Mouse (Mus musculus) midbrain, embryonic 16.5 days (tissue): ENCODE data around the gene Itgb3bp. TPM values are rescaled to one million over a fixed set of nuclear protein-coding genes. Genes with fewer than 3 reads are reported as not detected.

Experiments used
- ATAC-seq: fragments of 200-750 bp; cut with Nextera tagmentation; 2 replicates; pipeline ENCODE4 v1.8.0; 2017; ENCODE audit warnings: moderate TSS enrichment
- H3K27ac ChIP-seq: fragments of 300-500 bp; sonication (generic); 2 replicates; pipeline ENCODE4 v1.5.1; 2014; ENCODE audit warnings: mild to moderate bottlenecking, low read length, mixed read lengths
- H3K27me3 ChIP-seq: fragments of 300-500 bp; sonication (generic); 2 replicates; pipeline ENCODE4 v1.6.1; 2014; ENCODE audit warnings: low read depth, low read length, mixed read lengths; ENCODE audit not compliant: control insufficient read depth, insufficient read depth
- H3K36me3 ChIP-seq: fragments of 300-500 bp; sonication (generic); 2 replicates; pipeline ENCODE4 v1.6.1; 2014; ENCODE audit warnings: mild to moderate bottlenecking, low read length, moderate library complexity, mixed read lengths; ENCODE audit not compliant: control insufficient read depth, insufficient read depth
- H3K4me1 ChIP-seq: fragments of 300-500 bp; sonication (generic); 2 replicates; pipeline ENCODE4 v1.6.1; 2014; ENCODE audit warnings: mild to moderate bottlenecking, low read length, mixed read lengths; ENCODE audit not compliant: control insufficient read depth, insufficient read depth
- H3K4me2 ChIP-seq: fragments of 300-500 bp; sonication (generic); 2 replicates; pipeline ENCODE4 v1.6.1; 2014; ENCODE audit warnings: mild to moderate bottlenecking, low read length, mixed read lengths
- H3K4me3 ChIP-seq: fragments of 300-500 bp; sonication (generic); 2 replicates; pipeline ENCODE4 v1.5.1; 2014; ENCODE audit warnings: low read depth, mild to moderate bottlenecking, low read length, moderate library complexity, mixed read lengths
- H3K9ac ChIP-seq: fragments of 300-500 bp; sonication (generic); 2 replicates; pipeline ENCODE4 v1.6.1; 2014; ENCODE audit warnings: low read depth, low read length, mixed read lengths
- H3K9me3 ChIP-seq: fragments of 300-500 bp; sonication (generic); replicated peaks from 2 replicates; pipeline ENCODE4 v1.6.1; 2014; ENCODE audit warnings: mild to moderate bottlenecking, low read length, mixed read lengths; ENCODE audit not compliant: control insufficient read depth, poor library complexity, severe bottlenecking
- WGBS: fragments of 180-500 bp; shearing (Covaris S2); extraction: QIAGEN DNeasy Blood & Tissue Kit; methylation state at CpG from one replicate; pipeline ENCODE4 v1.1.7; 2014; 5-methylcytosine and 5-hydroxymethylcytosine counted together
- polyA plus RNA-seq: library from polyadenylated mRNA; unstranded; fragments of >200 nt; fragmentation: Nextera tagmentation; extraction: Ambion mirVana; gene quantifications from 2 replicates; pipeline ENCODE4 v1.2.1, GENCODE M21; 2015

Itgb3bp gene
- polyA plus RNA-seq, 1 experiment from 2014 or later, result 12.4 TPM

- Histone ChIP-seq H3K27me3 (no peaks in the 10 kb centered on the region), H3K9ac (no peak overlapping the region), H3K4me1 (no peaks in the 10 kb centered on the region), H3K27ac (no peak overlapping the region), H3K9me3 (no peaks in the 10 kb centered on the region), H3K36me3 (peaks cover 20% of the 10 kb centered on the region), H3K4me3 (no peak overlapping the region), H3K4me2 (no peak overlapping the region)
- WGBS, result 94% methylated on average over 4 of the region's 4 CpGs
- no peak for ATAC-seq
Observed at GRCm38 (mm10) chr4:99724331-99724730, 205.3 kb downstream of the Itgb3bp start.

- H3K36me3 ChIP-seq, result no peaks in the 10 kb centered on the region
Observed at GRCm38 (mm10) chr4:99717905-99718304, 211.7 kb downstream of the Itgb3bp start.

DNA sequence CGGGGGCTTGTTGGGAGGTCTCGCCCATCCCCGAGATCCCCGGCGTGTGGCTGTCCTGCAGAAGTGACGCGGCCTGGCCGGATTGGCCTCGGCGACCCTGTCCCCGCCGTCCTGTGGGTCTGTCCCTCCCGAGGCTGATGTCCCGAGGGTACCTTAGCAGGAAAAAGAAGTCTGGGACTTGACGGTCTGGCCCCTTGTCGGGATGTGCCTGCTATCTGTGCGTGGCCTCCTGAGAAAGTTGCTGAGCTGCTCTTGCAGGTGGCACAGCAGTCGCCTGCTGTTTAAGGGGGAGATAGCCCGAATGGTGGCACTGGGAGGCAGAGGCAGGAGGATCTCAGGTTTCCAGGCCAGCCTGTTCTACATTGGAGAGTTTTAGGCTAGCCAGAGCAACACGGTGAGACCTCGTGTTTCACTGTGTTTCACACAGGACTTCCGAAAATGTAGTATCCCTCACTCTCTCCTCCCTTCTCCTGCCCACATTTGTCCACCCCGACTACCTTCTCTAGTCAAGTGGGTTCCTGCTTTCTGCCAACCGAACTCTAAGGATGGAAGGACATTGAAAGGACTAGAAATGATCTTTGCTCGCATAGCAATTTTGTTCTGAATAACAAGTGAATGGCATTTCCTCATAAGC lies 213.7 kb downstream of the Itgb3bp start:
- Histone ChIP-seq H3K36me3 (no peaks in the 10 kb centered on the region), H3K27me3 (no peaks in the 10 kb centered on the region), H3K4me3 (peak overlapping the region; percentile 79), H3K9me3 (no peaks in the 10 kb centered on the region), H3K4me2 (peak overlapping the region; percentile 94), H3K4me1 (no peaks in the 10 kb centered on the region; the same call in 1 of the 2 replicates), H3K9ac (peak overlapping the region; percentile 90), H3K27ac (peak overlapping the region; percentile 57)
- peak; percentile 78; the same call in 1 of the 2 replicates for ATAC-seq
- WGBS, result 26% methylated on average over 25 of the region's 25 CpGs

More at GRCm38 (mm10) chr4:99717905-99718304, 211.7 kb downstream of the Itgb3bp start:
- Histone ChIP-seq H3K4me2 (no peak overlapping the region), H3K27ac (no peak overlapping the region), H3K4me1 (no peaks in the 10 kb centered on the region; the same call in 1 of the 2 replicates), H3K4me3 (no peak overlapping the region), H3K9me3 (no peaks in the 10 kb centered on the region), H3K27me3 (no peaks in the 10 kb centered on the region), H3K9ac (no peak overlapping the region)
- ATAC-seq, result no peak
- 85% methylated on average over 4 of the region's 4 CpGs for WGBS

Other genes starting within 250 kb of the Itgb3bp start
- 12.3 and 13.3 TPM in 2 replicates for gene Alg6, start 214.1 kb downstream of the Itgb3bp start, polyA plus RNA-seq
- gene Efcab7, start 100.6 kb downstream of the Itgb3bp start, polyA plus RNA-seq, result 11.7 and 13.0 TPM in 2 replicates
- 78.2 and 91.5 TPM in 2 replicates for gene Pgm1, start 399 bp downstream of the Itgb3bp start, polyA plus RNA-seq
- gene Ror1, start 166.0 kb upstream of the Itgb3bp start, polyA plus RNA-seq, result 0.83 and 0.84 TPM in 2 replicates